Mouse (Mus musculus): ENCODE measurements at regions not wholly inside any gene's neighbourhood (a gene's known extent, or its start where the extent isn't known, plus 50 kb on each side); places are given as distances from the start of the nearest gene placed in this dataset.

DNA sequence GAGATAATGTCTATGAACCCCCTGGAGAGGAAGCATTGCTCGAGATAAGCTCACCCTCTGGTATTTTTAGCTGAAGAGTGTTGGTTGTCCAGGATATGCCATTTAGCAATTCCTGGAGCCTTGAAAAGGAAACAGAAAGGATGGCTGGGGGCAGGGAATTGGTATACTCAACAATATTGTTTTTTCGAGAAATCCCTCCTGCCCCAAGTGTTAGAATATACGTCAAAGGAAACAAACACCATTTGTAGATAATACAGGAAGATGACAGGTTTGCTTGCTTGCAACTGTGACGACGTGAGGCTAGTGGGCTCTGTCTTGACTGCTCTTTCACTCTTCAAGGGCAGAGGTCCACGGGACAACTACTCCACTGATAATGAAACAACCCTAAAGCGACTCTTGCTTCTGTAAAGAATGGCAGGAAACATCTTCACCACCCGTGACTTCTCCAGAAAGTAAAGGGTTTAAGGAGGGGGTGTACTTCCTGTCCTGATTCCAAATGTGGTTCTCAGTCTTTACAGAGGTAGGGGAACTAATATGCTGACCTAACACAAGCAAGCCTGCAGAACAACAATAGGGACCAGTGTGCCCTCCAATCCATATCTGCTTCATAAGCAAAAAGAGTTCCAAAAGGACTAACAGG is 270.3 kb downstream of the Ets1 start:
- no peak for DNase-seq (ENCODE audit: low spot score)

DNA sequence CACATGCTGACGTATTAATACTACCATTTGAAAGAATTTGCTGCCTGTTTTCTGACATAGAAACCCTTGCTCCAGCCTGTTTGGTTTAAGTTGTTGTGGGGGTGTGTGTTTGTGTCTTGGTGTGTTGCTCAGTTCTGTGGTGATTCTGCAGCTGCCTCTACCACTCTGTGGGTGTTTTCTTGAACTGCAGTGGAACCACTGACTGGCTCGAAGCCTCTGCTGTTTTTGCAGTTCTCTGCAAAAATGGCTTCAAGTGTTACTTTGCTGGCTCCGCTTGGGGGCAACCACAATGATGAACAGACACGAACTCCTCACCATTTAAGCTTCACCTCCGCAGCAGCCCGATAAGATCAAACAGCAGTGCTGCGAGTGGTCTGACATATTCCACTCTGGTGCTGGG is 274.6 kb downstream of the Ets1 start:
- no peak for DNase-seq (ENCODE audit: low spot score)

DNA sequence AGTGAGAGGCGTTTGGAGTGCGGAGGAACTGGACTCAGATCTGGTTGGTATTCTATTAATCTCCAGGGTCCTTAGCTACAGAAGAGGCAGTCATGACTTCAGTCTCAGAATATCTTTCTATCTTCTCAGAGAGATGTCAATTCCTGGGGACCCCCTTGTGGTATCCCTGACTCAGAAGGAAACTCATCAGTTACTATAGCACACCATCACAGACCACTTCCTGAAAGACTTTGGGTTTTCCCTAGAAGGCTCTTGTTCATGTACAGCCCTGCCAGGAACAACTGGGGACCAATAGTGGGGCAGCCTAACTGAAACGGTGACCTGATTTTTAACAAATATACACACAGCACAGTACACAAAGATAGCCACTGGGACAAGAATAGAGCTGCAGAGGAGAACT is 279.6 kb downstream of the Ets1 start:
- no peak for DNase-seq (ENCODE audit: low spot score)

DNA sequence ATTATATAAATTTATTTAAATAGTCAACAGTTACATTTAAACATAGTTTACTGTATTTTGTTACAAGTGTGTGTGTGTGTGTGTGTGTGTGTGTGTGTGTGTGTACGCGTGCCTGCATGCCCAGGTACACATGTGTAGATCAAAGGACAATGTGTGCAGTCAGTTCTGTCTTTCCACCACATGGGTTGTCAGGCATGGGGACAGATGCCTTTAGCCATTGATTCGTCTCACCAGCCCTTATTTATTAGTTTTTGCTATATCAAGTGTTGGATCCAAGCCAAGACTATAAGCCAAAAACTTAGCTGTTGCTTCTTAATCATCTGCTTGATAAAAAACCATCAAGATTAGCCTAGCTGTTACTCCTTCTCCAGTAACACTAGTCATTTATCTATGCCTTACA is 280.7 kb downstream of the Ets1 start:
- DNase-seq (ENCODE audit: low spot score), result no peak

DNA sequence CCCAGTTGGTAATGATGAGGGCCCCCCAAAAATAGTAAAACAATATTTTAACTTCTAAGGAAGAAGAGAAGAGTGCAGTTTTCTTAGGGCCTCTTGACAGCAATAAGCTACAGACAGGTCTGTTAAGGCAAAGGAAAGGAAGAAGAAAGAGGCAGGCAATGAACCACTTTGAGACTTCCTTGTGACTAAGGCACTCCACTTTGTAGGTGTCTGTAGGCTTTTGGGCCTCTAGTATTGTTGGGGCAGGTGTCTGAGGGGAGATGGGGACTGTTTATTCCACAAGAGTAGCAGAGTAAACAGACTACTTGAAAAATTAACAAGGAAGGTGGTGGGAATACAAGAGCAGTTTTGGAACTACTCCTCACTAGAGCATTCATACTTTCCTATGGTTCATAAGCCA is 287.9 kb downstream of the Ets1 start:
- DNase-seq (ENCODE audit: low spot score), result no peak

DNA sequence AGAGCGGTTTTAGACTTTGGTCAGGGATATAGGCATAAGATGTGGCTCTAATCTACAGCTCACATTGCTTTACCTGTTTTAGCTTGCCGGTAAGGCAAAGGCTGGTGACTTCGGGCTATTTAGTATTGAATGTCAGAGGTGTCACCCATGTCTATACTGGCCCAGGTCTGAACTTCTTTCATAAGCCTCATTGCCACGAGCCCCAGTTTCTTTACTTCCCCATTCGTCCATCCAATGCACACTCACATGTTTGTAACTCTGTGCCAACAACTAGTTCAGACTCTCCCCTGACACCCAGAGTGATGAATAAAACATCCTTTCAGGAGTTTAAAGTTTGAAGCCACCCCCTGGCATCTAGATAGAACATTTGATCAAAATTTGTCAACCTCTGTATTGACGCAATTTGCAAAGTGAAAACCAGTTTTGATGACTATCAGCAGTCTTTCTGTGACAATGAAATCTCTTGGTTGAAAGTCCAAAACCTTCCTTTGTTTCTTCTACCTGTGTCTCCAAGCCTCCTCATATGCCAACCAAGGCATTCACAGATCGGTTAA is 288.4 kb downstream of the Ets1 start:
- no peak for DNase-seq (ENCODE audit: low spot score)

DNA sequence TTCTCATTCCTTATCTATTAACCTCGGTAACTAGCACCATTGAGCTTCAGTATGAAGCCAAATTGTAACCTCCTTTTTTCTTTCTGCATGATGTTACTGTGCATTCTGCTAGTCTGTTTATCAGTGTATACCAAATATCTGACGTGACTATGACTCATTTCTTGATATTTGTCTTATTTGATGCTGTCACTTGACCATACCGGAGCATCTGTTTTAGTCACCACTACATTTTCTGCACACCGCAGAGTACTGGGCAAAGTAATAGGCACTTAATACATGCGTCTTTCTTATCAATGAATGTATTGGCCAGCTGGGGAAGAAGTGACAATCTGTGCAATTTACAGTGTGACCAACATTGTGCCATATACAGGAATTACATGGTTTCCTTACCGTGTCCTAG is 289.0 kb downstream of the Ets1 start:
- DNase-seq (ENCODE audit: low spot score), result no peak

DNA sequence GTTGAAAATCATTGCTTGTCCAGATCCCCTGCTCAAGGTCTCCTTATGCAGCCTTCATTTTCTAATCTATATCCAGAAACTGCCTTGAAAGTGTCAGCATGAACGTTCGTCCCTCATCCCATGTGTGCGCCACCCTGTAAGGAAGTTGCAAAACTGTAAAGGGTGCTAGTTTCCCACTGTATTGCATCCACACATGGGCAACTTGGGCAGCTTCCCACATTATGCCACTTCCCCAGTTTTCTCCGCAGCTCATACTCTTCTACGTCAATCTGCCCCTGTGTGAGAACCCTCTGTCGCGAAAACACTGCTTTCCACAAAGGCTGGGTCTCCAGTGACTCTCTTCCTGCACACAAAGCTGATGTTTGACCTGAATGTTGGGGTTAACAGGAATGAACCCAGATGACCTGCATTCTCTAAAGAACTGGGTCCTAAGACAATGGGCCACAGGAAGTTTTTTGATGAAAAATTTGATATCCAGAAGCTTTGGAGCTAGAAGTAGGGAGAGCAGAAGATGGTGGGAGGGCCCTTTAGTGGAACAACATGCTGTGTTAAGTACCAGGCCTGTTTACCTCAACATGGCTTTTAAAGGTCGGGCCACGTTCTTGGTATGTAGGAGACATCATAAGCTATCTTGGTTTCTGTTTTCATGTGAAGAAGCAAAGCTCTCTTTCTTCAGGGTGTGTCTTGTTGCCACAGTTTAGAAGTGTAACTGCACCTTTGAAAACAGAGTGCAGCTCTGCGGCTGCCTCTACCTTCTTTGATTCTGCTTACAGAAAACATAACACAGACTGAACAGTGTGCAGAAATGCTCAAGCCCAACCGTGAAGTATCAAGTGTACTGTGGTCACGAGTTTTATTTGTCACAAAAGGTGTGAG is 289.9 kb downstream of the Ets1 start:
- no peak for DNase-seq (ENCODE audit: low spot score)

DNA sequence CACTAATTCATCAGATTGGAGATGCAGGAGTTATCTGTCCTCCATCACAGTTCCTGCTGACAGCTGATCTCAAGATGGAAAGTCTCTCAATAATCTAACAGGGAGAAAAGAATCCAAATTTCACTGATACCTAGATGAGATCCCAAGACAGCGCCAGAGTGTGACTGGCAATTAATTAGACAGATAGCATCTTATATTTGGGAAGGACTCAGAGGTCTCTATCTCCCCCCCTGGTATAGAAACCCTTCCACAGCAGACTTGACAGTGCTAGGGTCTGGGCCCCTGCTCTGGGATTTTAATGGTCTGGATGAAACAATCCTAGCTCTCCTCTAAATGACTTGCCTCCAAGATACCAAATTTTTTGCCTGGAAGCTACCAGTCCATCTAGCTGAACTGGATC is 291.6 kb downstream of the Ets1 start:
- no peak for DNase-seq (ENCODE audit: low spot score)

DNA sequence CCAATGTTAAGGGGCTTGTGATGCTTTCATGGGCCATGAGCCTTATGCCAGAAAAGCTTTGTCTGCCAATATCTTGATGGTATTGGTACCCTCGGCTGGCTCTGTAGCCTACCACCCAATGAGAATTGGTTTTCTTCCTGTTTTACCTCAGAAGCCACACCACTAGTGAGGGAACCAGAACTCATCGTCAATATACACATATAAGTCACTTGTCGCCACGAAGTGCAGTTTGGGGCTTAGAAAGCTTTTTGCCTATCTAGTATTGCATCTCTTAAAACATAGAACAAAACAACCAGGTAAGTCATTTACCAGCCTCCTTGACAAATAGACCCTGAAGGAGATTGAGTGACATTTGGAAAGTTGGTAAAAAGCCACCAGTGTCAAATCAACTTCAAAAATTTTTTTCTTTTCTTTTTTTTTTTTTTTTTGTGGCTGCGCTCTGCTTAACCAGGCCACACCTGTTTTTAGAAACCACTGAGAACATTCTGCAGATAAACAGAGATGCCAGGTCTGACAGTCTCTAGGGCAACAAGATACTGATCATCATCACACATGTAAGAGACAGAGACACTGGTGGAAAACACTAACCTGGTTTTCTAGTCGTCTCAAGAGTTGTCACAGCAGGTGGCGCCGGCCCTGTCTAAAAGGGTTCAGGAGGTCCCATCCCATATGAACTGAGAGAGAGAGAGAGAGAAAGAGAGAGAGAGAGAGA is 292.4 kb downstream of the Ets1 start:
- no peak for DNase-seq (ENCODE audit: low spot score)

DNA sequence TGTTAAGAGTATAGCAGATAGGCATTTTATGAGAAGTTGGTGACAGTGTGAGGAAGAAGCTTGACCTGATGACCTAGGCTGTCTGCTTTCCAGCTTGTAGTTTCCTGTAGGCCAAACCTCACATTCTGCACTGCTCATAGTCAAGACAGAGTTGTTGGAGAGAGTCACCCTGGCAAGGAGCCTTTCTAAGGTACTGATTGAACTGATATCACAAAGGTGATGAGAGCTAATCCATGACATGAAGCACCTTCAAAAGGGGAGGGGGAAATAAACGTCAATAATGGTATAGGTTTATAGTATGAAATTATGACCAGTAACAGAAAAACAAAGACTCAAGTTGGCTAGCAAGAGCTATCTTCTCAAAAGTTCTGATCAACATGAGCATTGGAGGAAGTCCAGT is 293.3 kb downstream of the Ets1 start:
- DNase-seq (ENCODE audit: low spot score), result no peak

DNA sequence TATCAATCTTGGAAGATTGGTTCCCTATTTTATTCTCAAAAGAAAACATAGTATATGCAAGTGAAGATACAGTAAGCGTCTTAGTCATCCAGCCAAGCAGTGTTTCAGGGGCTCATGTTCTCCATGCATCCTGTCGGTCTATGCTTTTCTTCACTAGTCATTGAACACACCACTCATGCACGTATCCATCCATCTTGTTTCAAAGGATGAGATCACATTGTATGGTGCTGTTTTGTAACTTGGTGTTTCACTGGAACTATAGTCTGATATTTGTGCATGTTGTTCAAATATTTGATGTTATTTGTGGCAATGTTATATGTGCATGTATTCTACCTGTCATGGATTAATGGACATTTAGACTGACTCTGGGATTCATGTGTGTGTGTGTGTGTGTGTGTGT is 293.8 kb downstream of the Ets1 start:
- no peak for DNase-seq (ENCODE audit: low spot score)

DNA sequence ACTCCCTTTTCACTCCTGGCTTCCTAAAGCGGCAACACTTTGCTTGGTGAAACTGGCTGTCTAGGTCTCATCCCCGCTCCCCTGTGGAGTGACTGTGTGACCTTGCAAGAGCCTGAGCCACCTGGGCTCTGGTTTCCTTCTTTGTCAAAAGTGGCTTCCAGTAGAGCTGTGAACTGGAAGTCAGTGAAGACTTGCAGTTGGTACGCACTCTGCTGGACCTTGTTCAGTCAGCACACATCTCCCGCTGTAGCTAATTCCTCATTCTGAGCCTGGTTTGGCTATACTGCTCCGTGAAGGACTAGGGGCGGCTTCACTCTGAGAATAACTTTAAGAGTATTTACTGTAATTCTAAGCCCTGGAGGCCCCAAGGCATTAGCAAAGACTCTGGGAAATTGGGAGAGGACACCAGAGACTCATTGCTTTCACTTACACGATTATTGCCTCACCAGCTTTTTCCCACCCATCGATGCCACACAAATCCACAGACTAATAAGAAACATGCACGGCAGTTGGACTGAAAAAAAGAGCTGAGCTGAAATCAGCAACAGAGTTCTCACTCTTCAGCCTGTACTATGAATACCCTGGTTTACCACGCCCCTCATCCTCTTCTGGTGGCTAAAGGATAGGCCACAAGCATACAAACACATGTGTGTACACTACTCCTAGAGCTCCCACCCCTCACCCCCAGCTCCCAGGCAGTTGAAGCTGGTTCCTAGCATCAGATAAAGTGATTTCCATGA is 295.4 kb downstream of the Ets1 start:
- DNase-seq (ENCODE audit: low spot score), result no peak

DNA sequence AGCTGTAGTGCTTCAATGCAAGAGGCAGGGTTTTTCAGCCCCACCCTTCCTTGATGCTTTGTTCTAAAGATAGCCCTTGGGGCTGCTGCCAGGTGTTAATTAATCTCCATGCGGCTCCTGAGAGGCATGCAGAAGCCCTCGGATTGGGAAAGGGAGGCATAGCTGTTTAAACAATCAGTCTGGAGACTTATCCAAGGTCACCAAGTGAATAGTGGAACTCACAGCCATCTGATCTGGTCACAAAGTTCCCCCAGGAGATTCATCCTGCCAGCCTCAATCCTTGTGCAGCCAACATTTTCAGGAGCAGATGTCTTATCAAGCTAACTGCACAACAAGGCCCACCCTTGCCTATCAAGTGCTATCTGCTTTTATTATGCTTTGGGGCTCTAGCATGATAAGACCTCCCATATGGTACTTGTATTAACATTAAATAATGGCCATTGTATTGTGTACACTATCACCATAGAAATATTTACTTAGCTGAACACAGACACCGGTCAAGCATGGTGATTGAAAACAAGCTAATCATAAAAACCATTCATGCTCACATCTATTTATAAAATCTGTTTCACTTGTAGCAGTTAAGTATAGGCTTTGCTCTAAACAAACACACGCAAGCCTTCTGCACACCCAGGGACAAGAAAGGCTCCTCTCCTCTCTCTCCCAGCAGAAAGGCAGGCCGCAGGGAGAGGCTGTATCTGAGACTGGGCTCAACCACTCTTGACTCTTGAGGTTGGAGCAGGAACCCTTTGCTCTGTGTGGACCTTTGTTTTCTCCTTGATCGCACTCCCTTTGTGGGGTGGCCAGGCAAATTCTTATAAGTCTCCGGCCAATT is 297.4 kb downstream of the Ets1 start:
- no peak for DNase-seq (ENCODE audit: low spot score)

DNA sequence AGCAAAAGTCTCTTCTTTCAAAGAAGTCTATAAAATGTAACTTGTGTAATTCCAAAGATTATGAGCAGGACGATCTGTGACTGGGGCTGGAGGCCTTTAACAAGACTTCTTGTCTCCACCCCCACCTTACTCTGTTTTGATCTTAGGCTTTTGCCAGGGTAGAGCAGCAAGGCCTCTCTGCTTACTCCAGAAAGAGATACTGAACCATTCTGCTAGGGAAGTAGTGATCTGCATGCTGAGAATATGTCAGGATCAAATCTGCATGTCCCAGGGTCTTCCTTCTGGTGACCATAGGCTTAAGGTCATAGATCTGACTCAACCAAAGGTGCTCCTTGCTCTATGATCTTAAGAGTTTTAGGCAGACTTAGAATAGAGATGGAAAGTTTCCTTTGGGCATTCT is 298.4 kb downstream of the Ets1 start:
- DNase-seq (ENCODE audit: low spot score), result no peak

DNA sequence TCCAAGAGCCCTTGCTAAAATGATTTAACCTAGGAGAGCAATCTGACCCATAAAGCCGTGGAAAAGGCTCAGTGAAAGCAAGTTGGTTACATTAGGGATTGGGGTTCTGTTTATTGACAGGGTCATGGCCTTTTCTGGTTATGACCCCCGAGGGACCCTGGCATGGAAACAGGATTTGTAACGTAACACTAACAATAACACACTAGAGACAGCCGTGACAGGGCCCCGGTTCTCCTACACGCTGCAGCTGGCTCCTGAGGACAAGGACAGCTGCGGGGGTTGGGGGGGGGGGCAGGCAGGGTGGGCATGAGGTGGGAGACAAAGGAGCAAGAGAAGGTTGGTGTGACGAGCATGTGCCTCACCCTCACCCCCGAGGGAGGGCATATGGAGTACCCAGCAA is 300.4 kb downstream of the Ets1 start:
- no peak for DNase-seq (ENCODE audit: low spot score)

DNA sequence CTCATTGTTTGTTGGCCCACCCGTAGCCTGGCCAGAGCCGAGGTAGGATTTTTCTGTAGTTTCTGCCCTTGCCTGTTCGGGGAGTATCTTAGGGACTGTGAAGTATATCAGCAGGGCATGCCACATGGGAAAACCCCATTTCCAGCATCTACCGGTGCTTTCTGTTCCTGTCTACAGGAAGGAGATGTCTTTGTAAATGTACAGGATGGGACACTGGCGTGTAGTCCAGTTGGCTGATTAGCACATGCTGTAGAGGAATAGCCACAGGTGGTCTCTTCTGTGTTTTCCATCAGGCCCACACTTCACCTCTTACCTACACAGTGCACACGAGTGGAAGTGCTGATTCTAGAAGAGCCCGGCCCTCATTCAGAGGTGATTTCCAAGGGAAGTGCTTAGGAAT is 301.4 kb downstream of the Ets1 start:
- no peak for DNase-seq (ENCODE audit: low spot score)

DNA sequence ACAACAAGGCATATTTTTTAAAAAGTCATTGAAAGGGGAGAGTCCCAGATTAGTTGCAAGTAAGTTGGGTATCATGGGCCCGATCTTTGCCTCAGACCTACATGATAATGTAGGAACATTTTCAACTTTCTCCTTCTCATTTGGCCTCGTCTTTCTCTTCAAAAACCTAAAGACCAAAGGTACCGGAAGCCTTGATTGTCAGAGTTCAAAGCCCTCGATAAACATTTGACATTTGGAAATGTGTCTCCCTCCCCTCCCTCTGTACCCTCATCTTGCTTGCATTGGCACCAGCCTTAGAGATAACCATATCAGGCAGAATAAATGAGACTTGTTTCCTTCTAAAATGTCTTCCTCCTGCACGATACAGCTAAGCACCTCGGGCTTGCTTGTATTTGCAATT is 302.8 kb downstream of the Ets1 start:
- DNase-seq (ENCODE audit: low spot score), result no peak

DNA sequence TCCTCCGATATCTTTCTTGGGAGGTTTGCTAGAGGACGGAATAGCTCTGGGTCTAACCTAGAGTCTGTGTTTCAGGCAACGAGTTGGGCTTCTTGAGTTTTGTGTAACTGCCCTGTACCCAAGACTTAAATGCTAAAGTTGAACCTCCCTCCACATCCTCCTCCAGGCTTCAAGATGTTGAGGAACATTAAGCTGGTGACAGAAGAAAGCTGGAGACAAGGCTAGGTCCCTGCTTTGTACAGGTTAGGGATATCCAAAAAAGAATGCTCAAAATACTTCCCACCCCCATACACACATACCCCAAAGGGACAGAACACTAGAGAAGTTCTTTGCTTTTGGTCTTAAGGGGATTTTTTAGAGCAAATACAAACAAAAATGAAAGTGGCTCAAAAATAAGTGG is 303.6 kb downstream of the Ets1 start:
- no peak for DNase-seq (ENCODE audit: low spot score)

DNA sequence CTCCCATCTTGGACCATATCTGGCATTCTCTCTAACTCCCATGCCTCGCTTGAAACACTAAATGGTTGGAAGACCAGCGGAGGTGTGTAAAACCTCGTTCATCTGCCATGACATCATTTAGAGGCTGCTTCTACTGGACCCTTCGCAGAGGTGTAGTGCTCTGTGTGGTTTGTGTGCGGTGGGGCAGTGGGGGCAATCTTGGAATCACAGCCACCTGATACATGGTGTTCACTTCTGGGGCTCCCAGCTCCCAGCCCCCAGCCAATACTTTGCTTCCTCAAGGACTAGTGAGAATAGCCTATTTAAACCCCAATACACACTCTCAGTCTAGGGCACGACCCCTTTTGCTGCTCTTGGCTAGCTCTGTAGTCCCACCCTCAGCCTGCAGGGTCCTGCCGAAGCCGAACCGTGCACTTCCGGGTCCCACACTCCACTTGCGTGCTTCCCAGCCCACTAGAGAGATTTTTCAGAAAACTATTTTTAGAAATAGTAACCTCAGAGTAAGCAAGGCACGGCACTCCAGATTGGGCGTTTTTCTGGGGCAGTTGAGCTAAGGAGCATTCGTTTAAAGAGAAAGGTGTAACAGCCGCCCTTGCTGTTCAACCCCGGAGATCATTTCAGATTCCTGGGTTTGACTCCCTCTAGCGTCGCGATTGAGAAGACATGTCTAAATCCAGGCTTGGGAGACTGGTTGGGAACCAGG is 304.2 kb downstream of the Ets1 start:
- DNase-seq (ENCODE audit: low spot score), result peak; percentile 62
